Mouse (Mus musculus): ENCODE measurements at regions not wholly inside any gene's neighbourhood (a gene's known extent, or its start where the extent isn't known, plus 50 kb on each side); places are given as distances from the start of the nearest gene placed in this dataset.

DNA sequence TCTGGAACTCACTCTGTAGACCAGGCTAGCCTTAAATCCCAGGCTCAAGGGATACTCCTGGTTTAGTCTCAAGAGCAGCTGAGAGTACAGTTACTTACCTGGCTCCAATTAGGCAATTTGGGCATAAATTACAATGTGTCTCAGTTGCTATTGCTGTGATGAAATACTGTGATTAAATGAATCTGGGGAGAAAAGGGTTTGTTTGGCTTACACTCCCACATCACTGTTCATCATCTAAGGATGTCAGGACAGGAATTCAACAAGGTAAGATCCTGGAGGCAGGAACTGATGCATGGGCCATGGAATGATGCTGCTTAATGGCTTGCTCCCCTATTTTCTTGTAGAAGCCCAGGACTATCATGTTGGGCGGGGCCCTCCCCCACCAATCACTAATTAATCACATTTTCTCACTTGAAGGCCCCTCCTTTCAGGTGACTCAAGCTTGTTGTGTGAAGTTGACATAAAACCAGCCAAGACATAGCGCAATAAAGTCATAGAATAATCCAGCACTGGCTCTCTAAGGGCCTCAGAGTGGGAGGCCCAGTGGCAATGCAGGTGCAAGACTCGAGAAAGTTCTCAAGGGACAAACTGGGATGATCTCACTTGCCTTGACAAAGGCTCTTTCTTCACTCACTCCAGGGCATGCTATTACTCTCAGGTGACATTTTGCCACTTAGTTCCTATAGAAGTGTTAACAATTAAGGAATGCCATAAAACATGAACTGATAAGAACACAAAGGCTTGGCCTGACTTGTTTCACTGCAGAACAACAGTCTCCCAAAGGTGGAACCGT, 85.4 kb upstream of the Barx2 start:
- TF ChIP-seq CTCF (IDR thresholded peaks at IDR 0.05) (no peak), POLR2A (IDR thresholded peaks at IDR 0.05; ENCODE audit: insufficient read depth, low read depth, low read length) (no peak), EP300 (IDR thresholded peaks at IDR 0.05; ENCODE audit: insufficient read depth, low read depth, low read length) (no peak)

All from heart, adult 2 months (tissue).